Mouse (Mus musculus) CH12.LX (cell line): ENCODE results near the gene Acot2.

ENCODE experiments used
- EP300 ChIP-seq: IDR thresholded peaks from 2 replicates; pipeline ENCODE4 v1.6.1; 2011; ENCODE audit warnings: low read length, improper control_type of control experiment
- JUN ChIP-seq: IDR thresholded peaks from 2 replicates; pipeline ENCODE4 v1.6.1; 2011; ENCODE audit warnings: low read depth, mild to moderate bottlenecking, low read length, improper control_type of control experiment, moderate library complexity; ENCODE audit not compliant: insufficient read depth
- MAZ ChIP-seq: IDR thresholded peaks from 2 replicates; pipeline ENCODE4 v1.6.1; 2012; ENCODE audit warnings: low read depth, mild to moderate bottlenecking, inconsistent platforms, low read length, improper control_type of control experiment, moderate library complexity
- MXI1 ChIP-seq: IDR thresholded peaks from 2 replicates; pipeline ENCODE4 v1.6.1; 2011; ENCODE audit warnings: mild to moderate bottlenecking, low read depth, low read length, improper control_type of control experiment
- NRF1 ChIP-seq: IDR thresholded peaks from 2 replicates; pipeline ENCODE4 v1.6.1; 2014; ENCODE audit warnings: low read depth, mild to moderate bottlenecking, inconsistent platforms, low read length, improper control_type of control experiment, moderate library complexity
- POLR2A ChIP-seq: IDR thresholded peaks from 2 replicates; pipeline ENCODE4 v1.6.1; 2011; ENCODE audit warnings: low read depth, mild to moderate bottlenecking, improper control_type of control experiment, low read length
- USF1 ChIP-seq: IDR thresholded peaks from 2 replicates; pipeline ENCODE4 v1.6.1; 2014; ENCODE audit warnings: low read depth, mild to moderate bottlenecking, inconsistent platforms, low read length, improper control_type of control experiment
- USF2 ChIP-seq: conservative IDR thresholded peaks from 2 replicates; pipeline ENCODE4 v1.6.1; 2011; ENCODE audit warnings: low read depth, low read length, improper control_type of control experiment

- TF ChIP-seq USF1 (peak; percentile 43; the same call in 1 of the 2 replicates), NRF1 (no peak), USF2 (no peak), MXI1 (peak; percentile 42; the same call in 1 of the 2 replicates), MAZ (0 out of 2 replicates have a peak, but pooled peaks have one; percentile 43), EP300 (no peak), JUN (no peak), POLR2A (no peak)
These were observed 43.1 kb downstream of the Acot2 start for GRCm38 (mm10) chr12:84030659-84031332.
